Mouse (Mus musculus): ENCODE measurements around the gene Kcnab2. TPM values are rescaled to one million over a fixed set of nuclear protein-coding genes. Genes with fewer than 3 reads are reported as not detected.

Gene Kcnab2
- total RNA-seq, 2 experiments from 2014 or later = 423 to 447 TPM

DNA sequence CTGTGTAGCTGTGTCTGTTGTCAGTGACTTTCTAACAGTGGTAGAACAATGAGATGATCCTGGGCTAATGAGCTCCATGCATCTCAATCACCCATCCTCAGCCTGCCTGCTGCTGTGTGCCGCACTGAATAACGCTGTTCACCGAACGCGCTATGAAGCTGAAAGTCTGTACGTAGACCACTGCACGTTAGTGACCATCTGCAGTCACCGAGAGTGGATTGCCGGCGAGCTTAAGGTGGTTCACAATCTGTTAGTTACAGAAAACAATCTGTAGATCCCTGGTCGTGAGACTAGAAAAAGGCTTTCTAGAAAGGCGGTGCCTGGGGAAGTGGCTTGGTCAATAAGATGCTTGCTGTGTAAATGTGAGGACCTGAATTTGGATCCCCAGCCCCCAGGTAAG is 23.5 kb downstream of the Kcnab2 start:
- DNase-seq (ENCODE audit: low spot score in 2 of 2) = no peak

DNA sequence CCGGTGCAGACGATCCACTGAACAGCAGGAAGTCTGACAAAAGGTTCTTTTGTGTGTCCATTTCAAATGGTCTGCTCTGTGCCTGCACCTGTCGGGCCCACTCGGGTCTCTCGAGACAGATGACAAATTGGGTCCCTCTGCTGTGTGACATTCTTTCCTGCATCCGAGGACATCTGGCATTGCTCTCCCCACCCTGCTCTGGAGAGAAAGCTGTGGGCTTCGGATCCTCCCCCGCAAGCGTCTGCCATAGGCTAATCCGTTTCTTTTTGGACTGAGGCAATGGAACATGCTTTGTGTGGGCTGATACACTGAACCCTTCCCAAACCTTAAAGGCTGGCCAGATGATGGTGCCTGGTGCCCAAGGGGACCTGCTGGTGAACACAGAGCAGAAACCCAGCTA is 24.6 kb downstream of the Kcnab2 start:
- peak; percentile 78 to 90 for DNase-seq (ENCODE audit: low spot score in 2 of 2)

DNA sequence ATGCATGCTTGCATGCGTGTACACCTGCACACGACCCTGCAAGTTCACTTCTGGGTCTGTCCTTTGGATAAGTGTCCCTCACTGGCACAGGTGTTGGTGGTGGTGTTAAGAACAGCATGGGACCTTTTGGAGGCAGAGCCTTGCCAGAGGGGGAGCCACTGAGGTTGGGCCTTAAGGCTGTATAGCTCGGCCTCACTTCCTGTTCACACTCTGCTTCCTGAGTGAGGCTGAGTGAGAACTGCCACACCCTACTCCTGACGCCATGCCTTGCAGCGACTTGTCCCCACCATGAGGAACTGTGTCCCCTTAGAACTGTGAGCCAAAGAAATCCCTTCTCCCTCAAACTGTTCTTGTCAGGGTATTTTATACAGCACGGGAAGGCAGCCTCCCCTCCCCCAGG is 26.3 kb downstream of the Kcnab2 start:
- DNase-seq (ENCODE audit: low spot score in 2 of 2) = no peak

DNA sequence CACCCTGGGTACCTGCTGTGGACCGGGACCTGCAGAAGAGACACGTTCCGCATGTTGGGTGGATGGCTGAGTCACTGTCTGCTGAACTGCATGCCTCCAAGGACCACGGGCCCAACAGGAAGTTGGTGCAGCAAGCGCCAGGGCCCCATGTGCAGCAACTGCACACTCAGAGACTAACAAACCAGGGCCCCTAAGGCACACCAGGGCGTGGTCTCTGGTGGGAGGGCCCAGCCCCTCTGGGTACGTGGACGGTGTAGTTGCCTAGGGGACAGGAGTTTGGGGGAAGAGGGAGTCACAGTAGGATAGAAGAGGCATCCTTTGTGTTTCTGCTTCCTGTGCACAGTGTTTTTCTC is 29.0 kb downstream of the Kcnab2 start:
- DNase-seq (ENCODE audit: low spot score in 2 of 2) = no peak

DNA sequence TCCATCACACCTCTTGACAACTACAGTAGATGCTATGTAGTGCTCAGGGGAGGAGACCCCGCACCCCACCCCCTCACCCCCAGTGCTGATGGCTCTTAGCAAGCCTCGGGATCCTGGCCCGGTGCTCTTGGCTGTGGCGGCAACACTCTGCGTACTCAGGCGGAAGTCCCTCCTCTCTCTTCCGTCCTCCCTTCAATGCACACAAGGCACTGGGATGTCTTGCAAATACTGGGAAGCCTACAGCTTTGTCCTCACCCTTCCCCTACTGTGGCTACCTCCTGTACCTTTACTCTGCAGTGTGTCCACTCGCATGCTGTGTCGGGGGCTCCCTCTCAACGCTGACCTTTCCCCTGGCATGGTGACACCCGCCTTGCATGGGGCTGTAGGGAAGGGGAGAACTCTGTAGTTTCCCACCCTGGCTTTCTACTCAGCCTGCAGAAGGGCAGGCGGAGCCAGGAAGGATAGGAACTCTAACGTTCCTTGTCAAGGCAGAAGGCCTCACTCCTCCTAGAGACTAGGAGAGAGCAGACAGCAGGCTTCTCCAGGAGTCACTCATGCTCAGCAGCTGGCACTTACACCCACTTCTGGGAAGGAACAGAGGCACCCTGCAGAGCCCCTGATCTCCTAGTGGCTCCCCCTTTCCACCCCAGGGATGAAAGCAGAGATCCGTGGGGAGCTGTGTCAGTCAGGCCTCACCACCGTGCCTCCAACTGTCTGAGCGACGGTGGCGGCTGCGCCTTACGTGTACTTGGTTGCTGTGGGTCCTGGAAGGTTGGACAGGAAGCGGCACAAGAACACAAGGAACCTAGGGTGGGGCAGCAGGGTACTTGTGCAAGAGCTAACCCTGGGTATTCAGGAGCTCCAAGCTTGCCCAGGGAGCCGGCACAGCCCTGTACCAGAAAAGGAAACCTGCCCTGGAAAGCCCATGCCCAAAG is 29.7 kb downstream of the Kcnab2 start:
- no peak for DNase-seq (ENCODE audit: low spot score in 2 of 2)

DNA sequence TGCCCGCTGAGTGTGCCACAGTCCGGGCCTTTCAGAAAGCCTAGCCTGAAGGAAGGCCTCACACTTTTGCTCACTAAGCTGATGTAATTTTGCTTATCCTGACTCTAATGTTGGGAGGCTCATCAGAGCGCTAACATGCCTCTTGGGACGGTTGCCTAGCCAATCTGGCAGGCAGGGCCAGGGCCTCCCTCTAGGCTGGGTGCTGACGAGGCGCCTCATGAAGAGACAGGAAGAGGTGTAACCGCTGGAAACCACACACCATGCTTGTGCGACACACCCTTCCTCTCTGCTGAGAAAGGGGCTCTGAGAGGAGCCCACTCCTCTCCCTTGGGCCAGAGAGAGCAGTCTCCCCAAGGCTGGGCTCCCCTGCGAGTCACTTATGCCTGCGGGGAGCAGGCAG is 31.5 kb downstream of the Kcnab2 start:
- DNase-seq (ENCODE audit: low spot score in 2 of 2) = no peak

DNA sequence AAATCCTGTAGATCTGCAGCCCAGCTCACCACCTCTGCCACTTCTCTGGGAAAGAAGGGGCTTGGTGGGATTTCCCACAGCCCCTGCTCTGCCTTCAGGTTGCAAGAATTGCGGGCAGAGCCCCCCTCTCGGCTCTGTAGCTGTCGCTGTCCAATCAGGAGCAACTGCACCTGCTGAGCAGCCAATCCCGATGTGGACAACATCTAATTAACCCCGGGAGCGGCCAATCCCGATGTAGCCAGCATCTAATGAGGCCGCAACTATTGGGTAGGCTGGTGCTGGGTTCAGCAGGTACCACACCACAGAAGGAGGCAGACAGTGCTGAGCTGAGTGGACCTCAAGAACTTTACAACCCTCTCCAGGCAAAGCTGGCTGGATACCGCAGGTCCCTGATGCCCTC is 36.1 kb downstream of the Kcnab2 start:
- DNase-seq (ENCODE audit: low spot score in 2 of 2) = no peak

DNA sequence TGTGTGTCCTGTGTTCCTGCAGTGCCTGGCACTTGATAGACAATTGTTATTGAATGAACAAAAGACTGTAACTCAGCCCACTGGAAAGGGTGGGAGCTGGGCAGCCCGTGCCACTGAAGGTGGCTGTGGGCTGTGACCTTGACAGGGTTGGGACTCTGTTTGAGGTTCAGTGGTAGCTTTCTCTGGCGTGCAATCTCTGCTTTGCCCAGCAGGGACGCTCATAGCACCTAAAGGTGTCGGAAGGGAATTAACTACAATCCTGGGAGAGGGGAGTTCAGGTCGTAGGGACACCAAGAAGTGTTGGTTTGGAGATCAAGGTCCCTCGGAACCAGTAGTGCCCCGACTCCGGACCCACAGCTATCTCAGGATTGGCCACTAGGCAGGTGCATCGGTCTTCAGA is 36.8 kb downstream of the Kcnab2 start:
- no peak for DNase-seq (ENCODE audit: low spot score in 2 of 2)

DNA sequence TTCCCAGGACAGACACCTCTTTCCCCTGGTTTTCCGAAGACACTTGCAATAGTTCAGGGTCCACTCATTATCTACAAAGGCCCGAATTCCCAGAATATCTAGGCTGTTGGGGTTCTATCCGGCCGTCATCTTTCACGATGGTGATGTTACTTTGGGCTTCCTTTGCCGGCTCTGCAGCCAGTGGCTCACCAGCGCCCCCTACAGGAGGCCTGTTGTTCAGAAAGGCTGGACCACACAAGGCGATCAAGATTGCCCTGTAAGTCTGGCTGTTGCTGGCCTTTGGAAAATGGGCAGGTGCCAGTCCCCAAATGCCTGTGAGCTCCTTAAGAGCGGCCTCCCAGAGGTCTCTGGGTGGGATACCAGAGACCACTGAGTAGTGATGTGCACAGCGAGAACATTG is 42.4 kb downstream of the Kcnab2 start:
- DNase-seq (ENCODE audit: low spot score in 2 of 2) = peak; percentile 75 to 78

DNA sequence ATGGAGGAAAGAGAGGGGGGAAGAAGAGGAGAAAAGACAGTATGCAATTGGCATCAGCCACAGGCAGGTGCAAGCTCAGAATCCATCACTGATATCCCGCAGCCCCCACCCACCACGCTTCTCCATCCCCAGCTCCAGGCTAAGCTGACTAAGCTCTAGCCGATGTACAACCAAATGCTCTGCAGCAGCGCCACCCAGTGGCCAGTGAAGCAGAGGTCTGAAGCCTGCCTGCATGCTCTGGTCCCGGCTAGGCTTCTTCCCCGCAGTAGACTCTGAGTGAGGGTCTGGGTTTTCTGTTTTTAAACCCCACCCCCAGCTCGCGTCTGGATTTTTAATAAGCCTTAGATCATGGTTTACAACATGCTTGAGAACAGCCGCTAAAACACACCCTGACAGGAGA is 42.8 kb downstream of the Kcnab2 start:
- peak; percentile 94 to 95 for DNase-seq (ENCODE audit: low spot score in 2 of 2)

DNA sequence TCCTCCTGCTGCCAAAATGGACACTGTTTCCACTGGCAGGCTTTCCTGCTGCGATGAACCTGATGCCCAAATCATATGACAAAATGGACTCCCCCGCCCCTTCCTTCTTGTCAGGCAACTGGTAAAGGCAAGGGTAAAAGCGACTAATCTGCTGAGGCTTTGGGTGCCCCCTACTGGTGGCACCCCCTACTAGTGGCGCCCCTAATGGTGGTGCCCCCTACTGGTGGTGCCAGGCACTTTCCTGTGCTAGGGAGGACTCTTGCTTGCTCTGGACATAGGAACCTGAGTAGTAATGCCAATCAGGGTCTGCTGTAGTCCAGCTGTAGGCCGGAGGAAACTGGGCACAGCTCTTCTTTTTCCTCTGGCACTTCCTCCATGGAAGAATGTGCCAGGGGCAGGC is 45.4 kb downstream of the Kcnab2 start:
- peak in 1 of 2 experiments; percentile 48 for DNase-seq (ENCODE audit: low spot score in 2 of 2)

DNA sequence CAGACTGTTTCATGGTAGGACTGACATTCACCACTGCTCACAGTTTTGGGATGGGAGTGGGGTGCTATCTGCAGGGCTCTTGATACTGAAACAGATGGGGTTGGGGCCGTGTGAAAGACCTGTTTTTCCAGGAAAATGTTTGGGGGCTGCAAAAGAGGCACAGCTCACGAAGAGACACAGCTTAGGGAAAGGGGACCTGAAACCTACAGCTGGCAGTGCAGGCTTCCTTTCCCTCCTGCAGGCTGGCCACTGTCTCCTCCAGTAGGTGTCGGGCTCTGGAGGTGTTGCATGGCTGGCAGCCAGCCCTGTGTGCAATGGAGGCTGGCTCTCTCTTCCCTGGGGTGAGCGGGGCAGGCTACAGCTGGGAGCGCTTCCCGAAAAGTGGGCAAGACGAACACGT is 49.4 kb downstream of the Kcnab2 start:
- no peak for DNase-seq (ENCODE audit: low spot score in 2 of 2)

DNA sequence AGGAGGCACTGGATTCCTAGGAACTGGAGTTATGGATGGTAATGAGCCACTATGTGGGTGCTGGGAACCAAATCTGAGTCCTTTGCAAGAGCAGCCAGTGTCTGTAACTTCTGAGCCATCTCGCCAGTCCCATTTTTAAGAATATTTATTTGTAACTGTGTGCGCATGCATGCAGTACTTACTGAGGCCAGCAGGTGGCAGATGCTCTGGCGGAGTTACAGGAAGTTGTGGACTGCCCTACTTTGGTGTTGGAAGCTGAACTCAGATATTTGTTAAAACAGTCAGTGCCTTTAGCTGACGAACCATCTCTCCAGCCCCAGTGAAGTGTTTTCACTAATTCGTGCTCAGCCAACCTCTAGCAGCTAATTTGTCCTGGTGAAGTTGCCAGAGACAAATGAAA is 52.7 kb downstream of the Kcnab2 start:
- no peak for DNase-seq (ENCODE audit: low spot score in 2 of 2)

DNA sequence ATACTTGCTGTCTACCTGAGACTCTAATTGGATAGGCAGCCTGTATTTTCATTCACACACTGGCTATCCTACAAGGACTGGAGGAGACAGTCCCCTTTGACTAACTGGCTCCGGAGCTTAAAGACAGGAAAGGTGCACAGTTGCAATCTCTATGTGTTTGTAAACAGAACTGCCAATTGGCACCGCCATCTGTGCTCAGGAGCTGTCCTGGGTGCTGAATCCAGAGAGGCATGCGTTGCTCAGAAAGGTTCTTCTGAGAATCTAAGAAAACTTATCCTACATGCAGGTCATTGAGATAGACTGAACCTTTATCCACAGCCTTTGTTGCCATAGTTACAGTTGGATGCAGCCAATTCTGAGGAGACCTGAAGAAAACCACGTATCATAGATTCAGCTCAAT is 53.3 kb downstream of the Kcnab2 start:
- no peak for DNase-seq (ENCODE audit: low spot score in 2 of 2)

DNA sequence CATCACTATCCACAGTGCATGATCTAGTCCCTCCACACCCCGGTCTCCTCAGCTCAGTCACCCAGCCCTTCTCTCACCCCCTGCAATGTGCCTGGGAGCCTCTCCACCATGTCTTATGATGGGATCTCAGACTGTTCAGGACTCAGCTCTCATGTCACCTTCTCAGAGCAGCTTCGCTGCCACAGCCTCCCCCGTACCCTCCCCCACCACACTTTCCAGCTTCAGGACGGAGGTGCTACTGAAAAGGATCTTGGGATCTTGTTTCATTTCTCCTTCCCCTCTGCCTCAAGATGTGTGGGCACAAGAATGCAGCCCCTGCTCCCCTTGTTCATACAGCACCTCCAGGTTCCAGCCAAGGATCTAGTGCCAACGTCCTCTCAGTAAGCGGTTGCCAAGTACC is 54.1 kb downstream of the Kcnab2 start:
- no peak for DNase-seq (ENCODE audit: low spot score in 2 of 2)

DNA sequence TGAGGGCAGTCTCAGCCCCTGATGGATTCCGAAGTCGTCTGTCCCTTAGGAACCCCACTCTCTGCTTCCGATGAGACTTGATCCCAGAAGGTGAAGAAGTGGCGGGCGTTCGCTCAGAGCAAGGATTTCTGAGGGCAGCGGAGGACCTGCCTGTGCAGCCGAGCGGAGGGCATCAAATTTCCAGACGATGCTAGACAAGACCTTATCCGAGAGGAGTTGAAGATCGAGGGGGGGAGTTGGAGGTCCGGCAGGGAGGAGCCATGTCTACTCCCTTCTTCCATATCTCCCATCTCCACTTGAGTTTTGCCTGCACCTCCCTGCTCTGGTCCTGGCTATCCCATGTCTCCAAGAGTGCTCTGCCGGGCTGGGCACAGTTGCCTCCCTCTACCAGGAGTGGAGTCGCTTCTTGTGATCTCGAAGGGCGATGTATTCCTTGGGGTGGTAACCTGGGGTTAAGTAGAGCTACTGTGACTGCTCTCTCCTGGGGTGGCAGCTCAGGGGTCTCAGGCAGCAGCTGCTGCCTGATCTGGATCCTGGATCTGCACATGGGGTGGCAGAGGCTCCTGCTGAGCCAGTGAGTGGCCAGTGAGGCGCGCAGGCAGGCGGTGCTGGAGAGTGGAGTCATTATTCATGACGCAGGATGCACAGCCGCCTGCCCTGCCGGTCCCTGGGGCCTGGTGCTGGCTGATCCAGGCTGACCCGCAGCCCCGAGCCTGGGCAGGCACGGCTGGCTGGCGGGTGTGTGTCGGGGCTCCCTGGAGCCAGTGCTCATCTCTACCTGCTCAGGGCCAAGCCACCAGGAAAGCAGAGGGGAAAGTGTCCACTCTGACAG is 59.2 kb downstream of the Kcnab2 start:
- no peak for DNase-seq (ENCODE audit: low spot score in 2 of 2)

DNA sequence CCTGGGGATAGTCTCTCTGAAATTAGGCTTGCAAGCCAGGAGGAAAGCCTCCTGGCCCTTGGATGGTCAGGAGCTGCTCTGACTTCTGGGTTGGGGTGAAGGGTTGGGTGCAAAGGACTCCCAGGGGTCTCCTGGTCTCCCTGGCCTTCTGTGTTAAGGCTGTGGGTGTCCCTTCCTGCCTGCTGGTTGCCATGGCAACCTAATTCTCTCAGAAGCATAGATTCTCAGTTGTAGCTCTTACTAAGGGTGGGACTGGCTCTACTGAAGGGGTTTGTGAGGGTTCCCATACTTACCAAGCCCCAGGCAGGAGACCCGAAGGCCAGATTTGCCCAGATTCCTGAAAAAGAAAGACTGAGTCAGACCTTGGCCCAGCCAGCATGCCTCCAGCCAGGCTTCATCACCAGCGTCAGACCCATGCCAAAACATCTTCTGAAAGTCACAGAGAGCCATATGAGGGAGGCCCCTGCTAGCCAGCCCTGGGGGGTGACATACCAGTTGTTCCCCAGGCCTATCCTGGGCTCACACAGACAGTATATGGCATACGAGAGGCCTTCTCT is 65.1 kb downstream of the Kcnab2 start:
- no peak for DNase-seq (ENCODE audit: low spot score in 2 of 2)

DNA sequence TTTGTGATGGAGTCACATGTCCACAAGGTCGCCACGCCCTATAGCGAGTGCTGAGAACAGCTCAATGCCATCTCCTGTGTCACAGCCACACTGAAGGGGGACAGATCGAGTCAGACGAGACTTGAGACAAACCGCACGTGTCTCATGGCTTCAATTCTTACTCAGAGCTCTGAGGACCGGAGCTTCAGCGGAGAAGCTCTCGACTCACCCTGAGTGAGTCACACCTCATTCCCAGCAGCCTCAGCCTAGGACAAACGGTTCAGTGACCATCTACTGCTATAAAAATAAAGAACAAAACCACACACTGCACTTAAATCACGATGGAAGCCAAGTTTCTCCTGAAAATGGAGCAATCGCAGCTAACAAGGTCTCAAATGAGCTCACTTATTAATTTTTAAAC is 66.7 kb downstream of the Kcnab2 start:
- no peak for DNase-seq (ENCODE audit: low spot score in 2 of 2)

DNA sequence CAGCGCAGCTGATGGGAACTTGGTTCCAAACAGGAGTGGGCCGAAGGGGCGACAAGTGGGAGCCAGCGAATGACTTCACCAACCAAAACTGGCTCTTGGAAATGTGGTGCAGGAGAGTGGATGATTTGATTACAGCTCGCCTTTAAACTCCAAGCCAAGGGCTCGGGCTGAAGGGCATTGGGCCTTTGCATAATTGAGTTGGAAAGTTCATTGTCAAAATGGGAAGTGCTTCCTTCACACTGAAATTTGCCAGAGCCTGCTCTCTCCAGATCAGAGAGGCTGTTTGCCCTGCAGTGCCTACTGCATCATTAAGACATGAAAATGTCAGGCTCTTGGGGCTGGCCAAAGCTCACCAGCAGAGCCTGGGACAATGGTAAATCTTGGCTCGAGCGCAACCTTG is 71.1 kb downstream of the Kcnab2 start:
- DNase-seq (ENCODE audit: low spot score in 2 of 2) = peak in 1 of 2 experiments; percentile 54

DNA sequence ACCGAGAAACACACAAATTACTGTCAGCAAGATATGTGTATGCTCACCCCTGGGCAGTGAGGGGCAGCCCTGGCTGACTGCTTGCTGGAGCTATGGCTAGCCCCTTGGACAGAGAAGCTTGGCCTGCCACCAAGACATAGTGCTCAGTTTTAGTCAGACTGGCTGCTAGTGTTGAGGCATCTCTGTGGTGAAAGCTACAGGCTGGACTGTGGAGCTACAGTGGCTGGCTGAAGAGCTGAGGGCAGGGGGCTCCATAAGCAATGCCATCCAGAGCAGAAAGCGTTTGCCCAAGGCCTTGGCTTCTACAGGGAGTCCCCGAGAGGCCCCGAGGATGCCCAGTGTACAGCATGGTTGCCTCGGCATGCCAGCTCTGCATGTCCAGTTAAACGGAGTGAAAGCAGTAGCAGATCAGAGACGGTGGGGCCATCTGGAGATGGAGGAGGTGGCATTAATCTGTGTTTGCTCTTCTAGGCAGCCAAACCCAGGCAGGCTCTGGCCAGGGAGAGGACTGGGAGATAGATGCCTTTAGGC is 71.9 kb downstream of the Kcnab2 start:
- DNase-seq (ENCODE audit: low spot score in 2 of 2) = peak; percentile 36 to 50

DNA sequence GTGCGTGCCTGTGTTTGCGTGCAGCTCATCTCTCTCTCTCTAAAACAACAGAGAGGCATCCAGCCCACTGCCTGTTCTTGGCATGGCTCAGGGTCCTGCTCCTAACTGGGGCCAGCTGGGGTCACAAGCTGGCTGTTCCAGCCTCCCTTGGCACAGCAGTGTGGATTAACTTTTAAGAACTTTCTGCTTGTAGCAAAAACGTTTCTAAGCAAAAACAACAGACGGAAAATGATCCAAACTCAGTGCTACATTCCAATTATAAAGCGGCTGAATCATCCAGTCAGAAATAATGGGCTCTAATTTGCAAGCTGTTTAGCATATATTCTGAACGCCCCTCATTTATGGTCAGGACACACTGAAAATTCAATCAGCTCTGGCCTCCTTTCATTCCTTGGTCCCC is 72.5 kb downstream of the Kcnab2 start:
- DNase-seq (ENCODE audit: low spot score in 2 of 2) = peak in 1 of 2 experiments; percentile 70

DNA sequence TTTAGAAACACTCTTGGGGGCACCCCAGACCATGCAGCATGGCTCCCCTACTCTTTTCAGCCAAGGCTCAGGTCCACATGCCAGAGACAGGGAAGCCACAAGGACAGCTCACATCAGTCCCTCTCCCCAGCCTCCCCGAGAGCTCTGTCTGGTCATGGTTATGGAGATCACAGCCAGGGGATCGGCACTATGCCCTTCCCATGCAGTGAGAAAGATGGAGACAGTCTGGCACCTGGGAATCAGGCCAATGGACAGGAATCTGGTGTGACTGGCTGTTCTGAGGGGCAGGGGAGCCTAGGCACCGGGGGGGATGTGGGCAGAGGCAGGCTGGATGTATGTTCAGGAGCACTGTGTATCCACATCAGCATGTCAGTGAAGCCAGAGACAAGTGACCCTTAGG is 78.7 kb downstream of the Kcnab2 start:
- DNase-seq (ENCODE audit: low spot score in 2 of 2) = no peak

Data from layer of hippocampus, postnatal 14 days (tissue).